Comparison of ENCODE assay signal across 22 mouse cellular contexts in the genomic region with DNA sequence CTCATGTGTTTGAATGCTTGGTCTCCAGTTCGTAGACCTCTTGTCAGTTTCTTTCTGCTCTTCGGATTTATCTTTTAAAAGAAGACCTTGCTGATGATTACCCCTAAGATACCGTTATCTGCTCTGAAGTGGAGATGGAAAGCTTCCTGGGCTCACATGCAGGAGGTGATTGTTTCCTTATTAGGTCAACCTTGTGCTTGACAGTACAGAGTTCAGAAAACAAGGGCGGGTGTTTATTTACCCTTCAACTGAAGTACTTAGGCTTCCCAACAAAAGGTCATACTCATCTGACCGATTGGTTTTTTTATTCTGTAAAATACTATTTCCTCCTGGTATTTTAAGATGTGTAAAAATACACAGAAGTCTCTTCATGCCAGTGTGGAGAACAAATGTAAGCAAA.
"Had no signal": no experiment of that assay in that cellular context is flagged by ENCODE, and none has a peak within 500 bp of the region (broad histone marks: within the 10 kb centered on the region; RNA-seq: fewer than 3 reads in every experiment).

No protein-coding gene starts in this region.

- H3K27ac ChIP-seq: gastrocnemius, adult 2 months; heart, embryonic 10.5 days; hindbrain, embryonic 13.5 days; hindbrain, embryonic 15.5 days; hindbrain, postnatal 0 days; layer of hippocampus, adult 2 months; left cerebral cortex, adult 2 months; limb, embryonic 10.5 days; limb, embryonic 12.5 days; liver, embryonic 13.5 days; liver, embryonic 15.5 days had no signal

- H3K4me3 ChIP-seq: gastrocnemius, adult 2 months; heart, embryonic 10.5 days; heart, embryonic 12.5 days; hindbrain, embryonic 13.5 days; hindbrain, embryonic 15.5 days; layer of hippocampus, adult 2 months; left cerebral cortex, adult 2 months; limb, embryonic 10.5 days; limb, embryonic 12.5 days; liver, embryonic 13.5 days; liver, embryonic 15.5 days had no signal

- H3K4me2 ChIP-seq: heart, embryonic 12.5 days; hindbrain, embryonic 13.5 days; hindbrain, embryonic 15.5 days; limb, embryonic 12.5 days; liver, embryonic 13.5 days; liver, embryonic 15.5 days had no signal

- H3K9me3 ChIP-seq: heart, embryonic 10.5 days; hindbrain, embryonic 13.5 days; hindbrain, embryonic 15.5 days; limb, embryonic 10.5 days; limb, embryonic 12.5 days; liver, embryonic 13.5 days; liver, embryonic 15.5 days had no signal

- ATAC-seq: hindbrain, postnatal 0 days had no signal

- H3K36me3 ChIP-seq: heart, embryonic 10.5 days; heart, embryonic 12.5 days; hindbrain, embryonic 13.5 days; hindbrain, embryonic 15.5 days had no signal

- H3K27me3 ChIP-seq: heart, embryonic 12.5 days; hindbrain, embryonic 13.5 days; hindbrain, embryonic 15.5 days; limb, embryonic 12.5 days; liver, embryonic 13.5 days; liver, embryonic 15.5 days had no signal

- H3K4me1 ChIP-seq: heart, embryonic 10.5 days; heart, embryonic 12.5 days; hindbrain, embryonic 13.5 days; hindbrain, embryonic 15.5 days; limb, embryonic 10.5 days; liver, embryonic 13.5 days; liver, embryonic 15.5 days had no signal

- H3K9ac ChIP-seq: heart, embryonic 12.5 days; hindbrain, embryonic 13.5 days; hindbrain, embryonic 15.5 days; limb, embryonic 12.5 days; liver, embryonic 13.5 days; liver, embryonic 15.5 days had no signal

- DNase-seq: gastrocnemius, adult 2 months; gastrocnemius, postnatal 10 days; gastrocnemius, postnatal 25 days; heart, adult 18-20 months; heart, postnatal 10 days; kidney, adult 18-20 months; kidney, adult 8-10 months; kidney, postnatal 10 days; kidney, postnatal 25 days; kidney, postnatal 4 days; liver; liver, embryonic 13.5 days had no signal
